Mouse (Mus musculus) C2C12 (cell line): Measurements from ENCODE around the gene Agtrap.

Source experiments
- CEBPB ChIP-seq: IDR thresholded peaks from one replicate; pipeline ENCODE4 v1.6.1; 2011; ENCODE audit warnings: low read depth, mild to moderate bottlenecking, control low read depth, moderate library complexity
- CTCF ChIP-seq: IDR thresholded peaks from one replicate; pipeline ENCODE4 v1.5.1; 2011; ENCODE audit not compliant: control insufficient read depth, insufficient read depth, insufficient read length
- MAX ChIP-seq: IDR thresholded peaks from one replicate; pipeline ENCODE4 v1.6.1; 2011; ENCODE audit warnings: mild to moderate bottlenecking, control low read depth
- MYOD1 ChIP-seq: IDR thresholded peaks from one replicate; pipeline ENCODE4 v1.6.1; 2011; ENCODE audit warnings: low read depth; ENCODE audit not compliant: control insufficient read depth, insufficient read length
- USF1 ChIP-seq: IDR thresholded peaks from one replicate; pipeline ENCODE4 v1.6.1; 2011; ENCODE audit warnings: low read depth, mild to moderate bottlenecking, control low read depth, moderate library complexity

- TF ChIP-seq CTCF (no peak), MYOD1 (no peak), USF1 (no peak), MAX (no peak), CEBPB (no peak)
Observed at GRCm38 (mm10) chr4:148057661-148058209, 30.1 kb downstream of the Agtrap start.
